Mouse (Mus musculus): ENCODE measurements at regions not wholly inside any gene's neighbourhood (a gene's known extent, or its start where the extent isn't known, plus 50 kb on each side); places are given as distances from the start of the nearest gene placed in this dataset.
"Not testable (repeated sequence)": the region's sequence is repeated elsewhere in the genome, so short reads cannot be mapped to it uniquely, and the experiment has no call there.

DNA sequence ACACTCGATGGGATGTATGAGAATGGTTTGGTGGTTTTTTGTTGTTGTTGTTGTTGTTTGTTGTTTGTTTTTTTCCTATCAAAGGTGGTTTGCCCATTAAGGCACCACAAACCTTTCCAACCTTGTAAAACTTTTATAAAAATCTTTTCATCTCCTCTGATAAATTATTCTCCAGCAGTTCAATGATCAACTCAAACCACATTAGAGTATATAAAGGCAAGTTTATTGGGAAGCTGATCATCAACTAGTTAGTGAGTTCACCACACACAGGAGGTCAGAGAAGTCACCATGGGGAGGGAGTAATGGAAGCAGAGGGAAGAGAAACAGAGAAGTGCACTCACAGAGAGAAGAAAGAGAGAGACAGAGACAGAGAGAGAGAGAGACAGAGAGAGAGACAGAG is 132.5 kb upstream of the Thpo start:
- DNase-seq (ENCODE audit: low spot score) = no peak
- intact Hi-C loops (cut with DNase I) = no loop called here

DNA sequence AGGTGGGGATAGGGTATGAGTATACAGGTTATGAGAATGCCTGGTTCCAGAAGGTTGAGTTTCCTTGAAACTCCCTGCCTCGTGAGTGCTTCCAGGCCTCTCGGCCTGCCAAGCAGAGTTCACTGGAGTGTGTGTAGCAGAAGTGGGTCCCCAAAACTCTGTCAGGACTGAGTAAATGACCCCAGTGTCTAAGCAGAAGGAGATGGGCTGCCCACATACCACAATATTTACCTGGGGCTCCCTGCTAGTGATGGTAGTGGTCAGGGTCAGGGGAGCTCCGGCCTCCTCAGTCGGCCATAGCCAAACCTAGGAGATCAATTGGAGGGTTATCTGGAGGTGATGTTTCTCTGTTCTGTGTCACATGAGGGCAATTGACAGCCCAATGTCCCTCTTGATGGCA is 126.9 kb upstream of the Thpo start:
- no peak for DNase-seq (ENCODE audit: low spot score)
- intact Hi-C loops (cut with DNase I) = no loop called here

DNA sequence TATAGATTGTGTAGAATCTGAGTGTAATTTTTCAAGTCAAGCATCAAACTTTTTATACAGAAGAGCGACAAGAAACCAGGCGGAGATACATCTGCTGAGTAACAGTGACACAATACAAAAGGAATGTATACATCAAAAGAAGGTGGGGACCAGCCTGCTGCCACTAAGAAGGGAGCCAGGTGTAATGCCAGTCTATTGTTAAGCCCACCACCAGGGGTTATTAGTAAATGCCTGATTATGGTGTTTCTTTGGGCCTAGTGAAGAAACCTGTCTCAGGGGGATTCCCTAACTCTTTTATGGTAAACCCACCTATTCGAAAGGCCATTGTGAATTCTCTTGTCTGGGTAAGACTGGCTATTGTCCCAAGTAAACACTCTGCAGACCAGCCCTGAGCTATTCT is 126.3 kb upstream of the Thpo start:
- intact Hi-C loops (cut with DNase I); DNase-seq (ENCODE audit: low spot score): not testable (repeated sequence)

DNA sequence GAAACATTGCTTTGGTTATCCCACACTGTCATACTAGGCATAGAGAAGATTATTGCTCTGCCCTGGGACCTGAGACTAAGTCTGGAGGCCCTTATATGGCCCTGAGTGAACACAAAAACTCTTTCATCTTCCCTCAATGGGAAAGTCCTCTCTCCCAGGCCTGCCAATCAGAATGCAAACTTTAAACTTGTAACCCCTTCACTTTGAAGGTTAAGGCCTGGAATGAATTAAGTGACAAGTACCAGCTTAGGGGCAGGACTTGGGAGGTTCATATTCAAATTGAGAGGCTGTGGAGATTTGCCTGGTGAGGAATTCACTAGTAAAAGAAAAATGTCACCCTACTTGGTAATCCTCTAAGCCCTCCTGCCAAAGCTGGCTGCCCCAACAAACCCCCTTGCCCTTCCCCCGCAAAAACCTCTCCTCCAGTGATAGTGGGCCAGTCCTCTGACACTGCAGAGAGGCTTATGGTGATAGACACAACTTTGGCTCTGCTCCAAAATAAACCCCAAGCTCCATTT is 120.4 kb upstream of the Thpo start:
- no peak for DNase-seq (ENCODE audit: low spot score)
- intact Hi-C loops (cut with DNase I) = no loop called here

DNA sequence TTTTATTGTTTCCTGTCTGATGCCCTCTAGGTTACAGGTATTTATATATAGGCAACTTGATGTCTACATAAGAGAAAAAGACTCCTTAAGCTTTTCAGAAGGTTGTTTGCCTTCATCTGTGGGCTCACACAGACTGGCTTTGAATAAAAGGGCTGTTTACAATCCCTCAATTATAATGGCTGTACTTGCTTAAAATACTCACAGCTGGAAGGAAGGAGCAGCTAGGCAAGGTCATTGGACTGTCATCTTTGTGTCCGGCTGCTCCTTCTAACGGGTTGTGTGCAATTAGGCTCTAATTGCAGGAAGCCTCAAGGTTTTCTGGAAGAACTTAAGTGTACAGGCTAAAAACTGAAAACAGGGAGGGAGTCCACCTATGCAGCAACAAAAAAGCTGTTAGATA is 103.8 kb upstream of the Thpo start:
- intact Hi-C loops (cut with DNase I) = no loop called here
- DNase-seq (ENCODE audit: low spot score) = no peak

DNA sequence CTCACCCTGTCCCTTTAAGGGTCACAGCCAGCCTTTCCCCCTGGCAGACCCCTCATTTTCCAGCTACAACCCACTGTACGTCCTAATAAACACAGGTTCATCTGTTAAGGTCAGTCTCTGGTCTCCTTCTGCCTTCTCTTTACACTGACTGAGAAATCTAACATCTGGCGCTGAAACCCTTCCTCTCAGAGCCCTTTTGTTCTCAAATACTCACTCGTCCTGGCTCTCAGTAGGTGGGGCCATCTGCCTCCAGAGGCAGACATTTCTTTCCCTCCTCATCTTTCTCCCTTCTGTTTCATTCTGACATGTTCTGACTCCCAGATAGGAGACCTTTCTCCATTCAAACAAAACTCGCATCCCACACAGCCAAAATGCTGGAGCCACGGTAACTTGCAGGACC is 102.6 kb upstream of the Thpo start:
- intact Hi-C loops (cut with DNase I) = no loop called here
- DNase-seq (ENCODE audit: low spot score) = no peak

DNA sequence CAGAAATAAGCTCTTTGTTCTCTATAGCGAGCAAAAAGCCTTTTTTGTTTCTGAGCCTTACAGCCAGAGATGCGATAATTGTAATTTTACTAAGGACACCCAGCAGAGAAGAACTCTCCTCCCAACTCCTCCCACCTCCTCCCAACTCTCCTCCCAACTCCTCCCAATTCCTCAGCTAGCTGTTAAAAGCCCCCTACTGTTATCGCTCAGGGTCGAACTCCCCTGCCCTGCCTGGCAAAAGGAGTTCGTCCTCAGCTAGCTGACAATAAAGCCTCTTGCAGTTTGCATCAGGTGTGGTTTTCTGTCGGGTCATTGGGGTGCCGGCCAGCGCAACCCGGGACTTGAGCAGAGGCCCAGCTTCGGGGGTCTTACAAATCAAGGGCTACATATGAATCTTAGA is 99.5 kb upstream of the Thpo start:
- DNase-seq (ENCODE audit: low spot score); intact Hi-C loops (cut with DNase I): not testable (repeated sequence)

DNA sequence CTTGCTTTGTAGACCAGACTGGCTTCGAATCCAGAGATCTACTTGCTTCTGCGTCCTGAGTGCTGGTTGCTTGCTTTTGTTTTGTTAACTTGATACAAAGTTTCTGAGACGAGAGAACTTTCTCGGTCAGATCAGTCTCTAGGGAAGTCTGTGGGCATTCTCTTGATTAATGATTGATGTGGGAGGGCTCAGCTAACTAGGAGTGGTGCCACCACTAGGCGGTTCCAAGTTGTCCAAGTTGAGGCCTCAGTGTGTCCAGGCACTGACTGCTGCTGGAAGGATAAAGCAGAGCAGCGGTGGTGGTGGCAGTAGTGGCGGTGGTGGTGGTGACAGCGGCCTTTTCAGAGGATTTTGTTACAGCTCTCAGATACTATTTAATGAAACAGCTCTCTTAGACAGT is 99.0 kb upstream of the Thpo start:
- intact Hi-C loops (cut with DNase I) = no loop called here
- DNase-seq (ENCODE audit: low spot score) = no peak

DNA sequence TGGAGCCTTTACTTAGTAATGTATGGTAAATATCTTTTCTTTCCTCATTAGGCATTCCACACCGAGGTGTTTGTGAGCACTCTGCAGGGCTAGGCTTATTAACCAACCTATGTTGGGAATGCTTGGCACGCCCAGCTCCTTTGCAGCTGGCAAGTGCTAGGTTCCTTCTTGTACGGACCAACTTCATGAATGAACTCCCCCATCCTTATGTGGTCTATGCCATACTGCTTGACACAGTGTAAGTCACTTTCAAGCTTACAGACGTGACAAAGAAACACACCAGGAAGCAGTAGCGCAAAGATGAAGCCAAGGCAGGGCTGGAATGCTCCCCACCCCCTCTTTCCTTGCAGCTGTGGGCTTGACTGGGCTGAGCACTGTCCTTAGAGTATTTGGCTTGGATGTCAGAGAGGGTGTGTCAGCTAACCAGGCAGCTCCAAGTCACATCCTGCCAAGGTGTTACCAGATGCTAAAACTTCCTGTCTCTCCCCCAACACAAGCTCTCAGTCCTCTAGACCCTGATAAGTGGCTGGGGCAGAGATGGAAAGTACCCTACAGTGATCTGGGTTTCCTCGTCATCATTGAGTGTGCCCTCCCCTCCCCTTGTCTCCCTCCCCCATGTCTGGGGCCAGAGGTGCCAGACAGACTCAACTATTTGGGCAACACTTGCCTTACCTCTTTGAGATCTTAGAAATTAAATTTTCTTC is 95.6 kb upstream of the Thpo start:
- no peak for DNase-seq (ENCODE audit: low spot score)
- intact Hi-C loops (cut with DNase I) = no loop called here

DNA sequence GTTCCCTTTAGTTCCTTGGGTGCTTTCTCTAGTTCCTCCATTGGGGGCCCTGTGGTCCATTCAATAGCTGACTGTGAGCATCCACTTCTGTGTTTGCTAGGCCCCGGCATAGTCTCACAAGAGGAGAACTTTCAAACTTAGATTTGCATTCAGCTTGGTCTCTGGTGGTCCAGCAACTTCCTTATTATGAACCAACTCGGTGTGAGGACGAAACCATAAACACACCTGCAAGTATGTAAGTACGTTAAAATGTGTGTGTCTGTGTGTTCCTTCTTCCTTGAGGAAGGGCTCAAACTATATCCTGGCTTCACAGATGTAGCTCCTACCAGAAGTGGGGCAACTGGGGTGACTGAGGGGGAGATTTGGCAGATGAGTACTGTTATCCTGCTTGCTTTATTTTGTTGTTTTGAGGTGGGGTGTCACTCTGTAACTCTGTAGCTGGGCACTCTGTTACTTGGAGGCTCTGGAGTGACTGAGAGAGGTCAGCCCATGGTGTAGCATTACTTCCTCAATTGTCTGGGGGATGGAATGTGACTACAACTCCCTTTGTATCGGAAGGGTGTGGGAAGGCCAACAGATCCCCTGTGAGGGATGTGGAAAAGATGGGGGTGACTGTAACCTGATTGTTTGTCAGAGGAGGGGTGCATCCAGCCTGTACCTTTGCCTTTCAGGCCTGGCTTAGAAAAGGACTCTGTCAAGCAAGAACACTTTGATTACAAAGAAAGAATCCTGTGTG is 94.9 kb upstream of the Thpo start:
- no peak for DNase-seq (ENCODE audit: low spot score)
- intact Hi-C loops (cut with DNase I) = no loop called here

DNA sequence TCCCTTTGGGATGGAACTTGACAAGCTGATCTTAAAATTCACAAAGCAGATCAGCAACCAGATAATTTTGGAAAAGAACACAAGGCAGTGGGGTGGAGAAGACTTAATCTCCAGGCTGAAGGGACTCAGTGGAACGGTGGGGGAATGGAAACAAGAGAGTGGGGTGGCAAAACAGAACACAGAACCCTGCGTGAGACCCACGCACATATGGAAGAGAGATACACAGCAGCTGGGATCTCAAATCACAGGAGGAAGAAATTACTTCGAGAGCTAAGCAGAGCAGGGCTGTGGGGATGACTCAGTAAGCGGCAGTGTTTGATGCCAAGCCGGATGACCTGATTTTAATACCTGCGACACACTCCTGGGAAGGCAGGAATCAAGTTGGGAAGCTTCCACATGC is 89.9 kb upstream of the Thpo start:
- intact Hi-C loops (cut with DNase I) = no loop called here
- no peak for DNase-seq (ENCODE audit: low spot score)

DNA sequence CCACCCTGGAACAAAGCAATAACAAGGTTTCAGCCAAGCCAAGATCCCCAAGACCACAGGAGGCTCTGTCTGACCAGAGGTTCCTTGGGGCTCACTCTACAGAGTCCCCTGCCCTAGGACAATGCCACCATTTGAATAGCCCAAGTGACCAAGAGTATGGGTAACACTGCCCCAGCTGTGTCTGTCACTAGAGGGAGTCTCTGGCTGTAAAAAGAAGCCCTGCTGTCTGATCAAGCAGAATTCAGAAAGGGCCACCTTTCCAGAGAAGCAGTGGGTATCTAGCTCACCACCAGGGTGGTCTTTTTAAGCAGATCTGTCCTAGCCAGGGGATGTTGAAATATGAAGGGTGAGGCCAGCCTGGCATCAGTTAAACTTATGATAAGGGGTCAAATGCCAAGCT is 86.6 kb upstream of the Thpo start:
- intact Hi-C loops (cut with DNase I) = no loop called here
- no peak for DNase-seq (ENCODE audit: low spot score)

DNA sequence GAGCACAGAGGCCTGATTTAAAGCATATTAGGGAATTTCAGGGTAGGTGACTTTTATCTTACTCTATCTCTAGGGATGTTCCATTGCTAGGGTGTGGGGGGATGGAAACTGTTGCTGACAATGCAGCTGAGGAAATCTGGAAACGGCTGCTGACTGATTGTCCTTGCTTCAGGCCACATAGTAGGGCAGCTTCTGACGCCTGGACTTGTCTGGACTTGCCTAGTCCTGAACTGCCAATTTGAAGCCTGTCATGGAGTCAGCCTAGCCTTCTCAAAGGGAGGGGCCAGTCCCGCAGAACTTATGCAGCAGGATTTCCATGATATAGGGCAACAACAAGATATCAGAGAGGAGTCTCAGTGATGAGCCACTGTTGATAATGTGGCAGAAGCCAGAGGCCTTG is 85.3 kb upstream of the Thpo start:
- DNase-seq (ENCODE audit: low spot score) = no peak
- intact Hi-C loops (cut with DNase I) = no loop called here

DNA sequence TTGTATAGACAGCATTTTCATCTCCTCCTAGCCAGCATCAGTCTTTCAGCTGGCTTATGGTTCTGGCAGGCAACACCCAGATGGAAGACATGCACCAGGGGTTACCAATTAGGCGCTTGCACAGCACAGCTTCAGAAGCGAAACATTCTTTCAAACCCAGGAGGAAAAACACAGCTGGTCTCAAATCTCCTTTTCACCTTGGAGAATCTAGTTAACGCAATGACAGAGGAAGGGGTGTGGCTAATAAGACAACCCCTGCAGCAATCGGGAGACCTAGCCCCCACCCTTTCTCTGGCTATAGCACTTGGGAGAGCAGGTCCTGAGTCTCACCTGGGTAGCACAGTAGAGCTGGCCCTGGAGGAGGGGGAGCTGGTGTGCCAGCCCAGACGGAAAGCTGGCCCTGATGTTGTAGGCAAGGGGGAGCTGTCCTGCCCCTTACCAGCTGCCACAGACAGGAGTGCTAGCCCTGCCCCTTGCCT is 84.4 kb upstream of the Thpo start:
- intact Hi-C loops (cut with DNase I) = no loop called here
- DNase-seq (ENCODE audit: low spot score) = no peak

DNA sequence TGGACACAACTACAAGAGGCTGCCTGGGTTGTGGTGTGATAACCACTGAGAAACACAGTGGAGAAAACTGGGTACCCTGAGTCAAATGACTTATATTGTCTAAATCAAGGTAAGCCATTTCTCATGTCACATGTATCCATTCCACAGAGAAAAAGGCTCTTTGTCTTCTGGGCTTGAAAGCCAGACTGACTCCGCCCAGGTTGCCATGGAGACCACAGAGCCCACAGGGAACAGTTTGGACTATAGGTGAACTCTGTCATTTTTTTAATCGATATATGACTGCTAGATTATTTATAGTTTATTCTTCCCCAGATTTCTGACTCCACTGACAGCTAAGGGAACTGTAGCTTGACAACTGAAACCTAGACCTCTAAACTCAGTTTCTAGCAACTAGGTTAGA is 80.7 kb upstream of the Thpo start:
- no peak for DNase-seq (ENCODE audit: low spot score)
- intact Hi-C loops (cut with DNase I) = no loop called here

DNA sequence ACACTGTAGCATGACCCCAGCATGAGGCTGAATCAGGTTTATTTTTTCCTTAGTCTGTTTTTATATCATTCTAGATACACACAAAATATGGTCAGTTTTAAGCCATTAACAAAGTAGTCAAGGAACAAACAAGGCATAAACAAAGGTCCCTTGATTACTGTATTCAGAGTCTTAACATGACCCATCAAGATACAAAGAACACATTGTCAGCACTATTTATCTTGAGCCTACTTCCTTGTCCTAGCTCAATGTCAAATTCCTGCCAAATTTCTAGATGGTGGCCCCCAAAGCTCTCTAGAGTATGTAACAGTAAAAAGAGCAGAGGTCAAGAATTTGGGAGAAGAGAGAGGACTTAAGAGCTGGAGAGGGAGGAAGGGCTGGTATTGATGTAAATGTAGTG is 79.9 kb upstream of the Thpo start:
- intact Hi-C loops (cut with DNase I) = no loop called here
- no peak for DNase-seq (ENCODE audit: low spot score)

DNA sequence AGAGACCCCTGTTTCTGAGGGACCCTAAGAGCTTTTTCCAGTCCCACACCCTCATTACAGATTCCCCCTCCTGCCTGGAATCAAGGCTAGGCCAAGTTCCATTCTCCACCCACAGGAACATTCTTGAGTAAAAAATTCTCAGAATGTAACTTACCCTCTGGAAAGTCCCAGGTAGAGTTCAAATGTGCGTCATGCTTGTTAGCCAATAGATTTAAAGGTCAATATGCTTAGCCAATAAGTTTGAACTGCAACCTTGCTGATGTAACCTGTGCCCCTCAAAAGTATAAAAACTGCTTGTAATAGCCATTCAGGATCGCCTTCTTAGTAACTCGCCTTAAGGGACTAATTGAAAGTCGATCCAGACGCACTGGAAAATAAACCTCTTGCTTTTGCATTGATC is 77.7 kb upstream of the Thpo start:
- intact Hi-C loops (cut with DNase I) = not testable (repeated sequence)

DNA sequence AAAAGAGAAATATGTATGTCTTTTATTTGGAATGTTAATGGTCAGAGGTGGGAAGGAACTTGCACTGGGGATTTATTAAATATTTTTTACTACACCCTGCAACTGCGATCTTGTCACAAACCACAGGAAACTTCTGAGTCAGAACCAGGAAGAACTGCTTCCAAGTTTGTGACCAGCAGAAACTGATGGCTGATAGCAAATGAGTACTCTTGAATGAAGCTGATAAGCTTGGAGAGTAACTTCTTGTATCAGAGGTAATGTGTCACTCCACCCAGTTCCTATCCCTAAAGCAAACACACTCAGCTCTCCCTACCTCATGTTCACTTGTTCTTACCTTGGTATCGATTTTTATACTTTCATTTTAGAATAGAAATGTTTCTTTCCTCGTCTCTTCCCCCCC is 76.0 kb upstream of the Thpo start:
- no peak for DNase-seq (ENCODE audit: low spot score)
- intact Hi-C loops (cut with DNase I) = no loop called here

More for the DNA sequence above, 77.7 kb upstream of the Thpo start:
- not testable (repeated sequence) for DNase-seq (ENCODE audit: low spot score)

DNA sequence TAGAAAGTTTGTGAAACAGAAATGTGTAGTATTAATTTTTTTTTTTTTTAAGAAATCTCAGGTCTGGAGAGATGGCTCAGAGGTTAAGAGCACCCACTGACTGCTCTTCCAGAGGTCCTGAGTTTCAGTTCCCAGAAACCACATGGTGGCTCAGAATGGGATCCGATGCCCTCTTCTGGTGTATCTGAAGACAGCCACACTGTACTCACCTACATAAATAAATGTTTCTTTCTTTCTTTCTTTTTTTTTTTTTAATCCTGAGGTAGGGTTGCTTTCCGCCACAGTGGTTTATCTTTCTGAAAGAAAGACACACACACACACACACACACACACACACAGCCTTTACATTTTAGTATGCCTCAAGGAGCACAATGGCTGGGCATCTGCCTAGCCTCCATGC is 74.0 kb upstream of the Thpo start:
- no peak for DNase-seq (ENCODE audit: low spot score)
- intact Hi-C loops (cut with DNase I) = loop anchor here (10.0 kb wide), 2 partner anchors 267 to 577 kb away; no protein-coding TSS in a partner anchor

DNA sequence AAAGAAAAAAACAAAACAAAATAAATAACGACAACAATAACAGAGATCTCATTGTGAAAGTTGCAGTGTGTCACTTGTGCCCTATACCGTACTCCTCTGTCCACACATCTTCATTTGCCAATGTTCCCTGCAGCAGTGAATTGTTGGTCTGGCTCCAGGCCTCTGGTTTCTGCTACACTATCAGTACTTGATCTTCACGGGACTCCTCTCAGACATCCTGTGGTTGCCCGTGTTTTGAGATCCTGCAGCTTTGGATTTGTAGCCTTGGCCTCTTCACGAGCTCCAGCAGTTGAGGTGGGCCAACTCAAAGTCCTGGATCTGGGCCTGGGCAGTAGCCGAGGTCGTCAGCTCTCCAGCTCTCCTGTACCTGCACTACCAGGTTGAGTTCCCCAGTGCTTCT is 72.4 kb upstream of the Thpo start:
- intact Hi-C loops (cut with DNase I) = loop anchor here (10.0 kb wide), 2 partner anchors 268 to 578 kb away; no protein-coding TSS in a partner anchor
- no peak for DNase-seq (ENCODE audit: low spot score)

DNA sequence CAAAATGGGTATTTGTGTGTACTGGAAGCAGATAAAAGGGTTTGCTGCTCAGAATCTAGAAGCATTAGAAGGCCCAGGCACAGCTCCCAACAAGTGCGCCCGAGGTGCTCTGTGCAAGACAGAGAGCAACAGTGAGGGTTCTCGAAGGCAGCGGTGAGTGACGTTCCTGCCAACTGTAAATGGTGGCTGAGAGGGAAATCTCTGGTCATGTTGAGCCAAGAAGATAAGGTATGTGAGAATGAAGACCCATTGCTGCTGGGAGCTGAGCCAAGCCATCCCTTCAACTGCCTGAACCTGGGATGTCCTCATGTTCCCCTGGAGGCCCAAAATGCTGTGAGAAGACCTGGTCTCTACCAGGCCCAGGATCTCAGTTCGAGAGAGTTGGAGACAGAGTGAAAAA is 71.5 kb upstream of the Thpo start:
- intact Hi-C loops (cut with DNase I) = loop anchor here (2.0 to 10.0 kb wide), 3 partner anchors 269 to 579 kb away; no protein-coding TSS in a partner anchor

More for the DNA sequence above, 71.5 kb upstream of the Thpo start:
- no peak for DNase-seq (ENCODE audit: low spot score)

Measured in heart, postnatal 25 days (tissue).